Comparison of ENCODE assay signal across 21 mouse cellular contexts in genomic region chr9:43178172-43178571, GRCm38 (mm10). TPM values are rescaled to one million over a fixed set of nuclear protein-coding genes. Genes with fewer than 3 reads are reported as not detected.
DNase-seq lines count a peak whose midpoint lies in the region; ATAC-seq and TF ChIP-seq lines count a peak whose summit lies in the region.
"Had no signal": no experiment of that assay in that cellular context is flagged by ENCODE, and none has a peak within 500 bp of the region (broad histone marks: within the 10 kb centered on the region; RNA-seq: fewer than 3 reads in every experiment).

No protein-coding gene starts in this region.

- no peaks in the 10 kb centered on the region for H3K27me3 ChIP-seq in intestine, postnatal 0 days (replicated peaks; ENCODE audit: control insufficient read depth, insufficient read depth, low read length)
- H3K27me3 ChIP-seq in intestine, embryonic 16.5 days (replicated peaks; ENCODE audit: control insufficient read depth, insufficient read depth, low read length): no peaks in the 10 kb centered on the region
- H3K27me3 ChIP-seq in liver, postnatal 0 days (ENCODE audit: insufficient read depth, low read length): no peaks in the 10 kb centered on the region
- H3K27me3 ChIP-seq in liver, embryonic 12.5 days (replicated peaks): peaks cover 7% of the 10 kb centered on the region; the same call in 1 of the 2 replicates
- H3K27me3 ChIP-seq in stomach, postnatal 0 days (ENCODE audit: control insufficient read depth, insufficient read depth, low read length): no peaks in the 10 kb centered on the region
- H3K27me3 ChIP-seq: embryonic facial prominence, embryonic 12.5 days; hindbrain, embryonic 13.5 days; stomach, embryonic 15.5 days had no signal

- 63% methylated on average over 7 of the region's 7 CpGs for WGBS in intestine, postnatal 0 days
- WGBS in intestine, embryonic 16.5 days: 59% methylated on average over 7 of the region's 7 CpGs
- WGBS in liver, postnatal 0 days (ENCODE audit: insufficient replicate concordance): 63% methylated on average over 7 of the region's 7 CpGs
- WGBS in liver, embryonic 12.5 days (ENCODE audit: insufficient replicate concordance): 44% methylated on average over 7 of the region's 7 CpGs
- 51% methylated on average over 7 of the region's 7 CpGs for WGBS in stomach, postnatal 0 days

- no peak overlapping the region for H3K4me3 ChIP-seq in intestine, postnatal 0 days (ENCODE audit: low read depth, low read length)
- no peak overlapping the region for H3K4me3 ChIP-seq in intestine, embryonic 16.5 days (ENCODE audit: low read length)
- no peak overlapping the region for H3K4me3 ChIP-seq in liver, postnatal 0 days (ENCODE audit: low read depth, low read length)
- H3K4me3 ChIP-seq in liver, embryonic 12.5 days: no peak overlapping the region
- H3K4me3 ChIP-seq in stomach, postnatal 0 days (ENCODE audit: low read depth, low read length): no peak overlapping the region
- H3K4me3 ChIP-seq: embryonic facial prominence, embryonic 12.5 days; erythroblast, embryonic 14.5 days; heart, embryonic 10.5 days; hindbrain, embryonic 13.5 days; liver, embryonic 15.5 days; stomach, embryonic 15.5 days had no signal

- 0 out of 2 replicates have a peak, but pooled peaks cover 3% of the 10 kb centered on the region for H3K4me1 ChIP-seq in intestine, postnatal 0 days (replicated peaks; ENCODE audit: control insufficient read depth, insufficient read depth, low read length)
- peaks cover 2% of the 10 kb centered on the region; the same call in 1 of the 2 replicates for H3K4me1 ChIP-seq in intestine, embryonic 16.5 days (ENCODE audit: control insufficient read depth, insufficient read depth, low read length)
- no peaks in the 10 kb centered on the region for H3K4me1 ChIP-seq in liver, postnatal 0 days (ENCODE audit: insufficient read depth)
- no peaks in the 10 kb centered on the region for H3K4me1 ChIP-seq in liver, embryonic 12.5 days
- H3K4me1 ChIP-seq in stomach, postnatal 0 days (replicated peaks; ENCODE audit: control insufficient read depth, insufficient read depth): no peaks in the 10 kb centered on the region
- H3K4me1 ChIP-seq: hindbrain, embryonic 13.5 days; liver, embryonic 15.5 days had no signal

- TF ChIP-seq EP300 in liver, postnatal 0 days (IDR thresholded peaks at IDR 0.05; ENCODE audit: low read depth): no peak
- TF ChIP-seq EP300 in stomach, postnatal 0 days (optimal IDR thresholded peaks at IDR 0.05): no peak

- no peak overlapping the region for H3K27ac ChIP-seq in intestine, postnatal 0 days (ENCODE audit: low read depth, low read length)
- no peak overlapping the region for H3K27ac ChIP-seq in intestine, embryonic 16.5 days (ENCODE audit: low read length)
- no peak overlapping the region for H3K27ac ChIP-seq in liver, postnatal 0 days (ENCODE audit: low read depth)
- H3K27ac ChIP-seq in liver, embryonic 12.5 days: no peak overlapping the region
- no peak overlapping the region for H3K27ac ChIP-seq in stomach, postnatal 0 days (replicated peaks)
- H3K27ac ChIP-seq: embryonic facial prominence, embryonic 12.5 days; heart, embryonic 10.5 days; hindbrain, embryonic 13.5 days; liver, embryonic 15.5 days; stomach, embryonic 15.5 days had no signal

- H3K9ac ChIP-seq in intestine, postnatal 0 days (ENCODE audit: low read depth, low read length): no peak overlapping the region
- no peak overlapping the region for H3K9ac ChIP-seq in intestine, embryonic 16.5 days (ENCODE audit: low read depth, low read length)
- no peak overlapping the region for H3K9ac ChIP-seq in liver, postnatal 0 days (replicated peaks)
- H3K9ac ChIP-seq in liver, embryonic 12.5 days: no peak overlapping the region
- no peak overlapping the region for H3K9ac ChIP-seq in stomach, postnatal 0 days (ENCODE audit: low read length)
- H3K9ac ChIP-seq: embryonic facial prominence, embryonic 12.5 days; hindbrain, embryonic 13.5 days; liver, embryonic 15.5 days; stomach, embryonic 15.5 days had no signal

- DNase-seq in embryo, embryonic 10 days (ENCODE audit: low spot score): peak; percentile 16
- no peak for DNase-seq in embryo, embryonic 9.5 days (ENCODE audit: extremely low spot score)
- no peak for DNase-seq in liver, postnatal 0 days
- no peak for DNase-seq in stomach, postnatal 0 days (ENCODE audit: low spot score)
- DNase-seq in thymus, postnatal 4 days: no peak
- DNase-seq: cerebellum, adult 2 months; cerebellum, postnatal 36 days; gastrocnemius, postnatal 36 days; kidney, postnatal 36 days; thymus, adult 2 months had no signal

- no peaks in the 10 kb centered on the region for H3K9me3 ChIP-seq in intestine, postnatal 0 days (ENCODE audit: control insufficient read depth)
- H3K9me3 ChIP-seq in intestine, embryonic 16.5 days (ENCODE audit: control insufficient read depth, low read length): no peaks in the 10 kb centered on the region
- no peaks in the 10 kb centered on the region for H3K9me3 ChIP-seq in liver, postnatal 0 days (ENCODE audit: low read length)
- no peaks in the 10 kb centered on the region for H3K9me3 ChIP-seq in liver, embryonic 12.5 days (replicated peaks)
- H3K9me3 ChIP-seq in stomach, postnatal 0 days (ENCODE audit: control insufficient read depth, low read length): no peaks in the 10 kb centered on the region
- H3K9me3 ChIP-seq: embryonic facial prominence, embryonic 12.5 days; heart, embryonic 10.5 days; hindbrain, embryonic 13.5 days; liver, embryonic 15.5 days; stomach, embryonic 15.5 days had no signal

- no peak for ATAC-seq in intestine, postnatal 0 days
- ATAC-seq in intestine, embryonic 16.5 days: no peak
- ATAC-seq in liver, postnatal 0 days: no peak
- no peak for ATAC-seq in liver, embryonic 12.5 days
- ATAC-seq in stomach, postnatal 0 days (ENCODE audit: low FRiP score, low TSS enrichment): no peak
- ATAC-seq: forebrain, embryonic 14.5 days; midbrain, embryonic 16.5 days had no signal

- H3K36me3 ChIP-seq in intestine, postnatal 0 days (ENCODE audit: control insufficient read depth, insufficient read depth): no peaks in the 10 kb centered on the region
- no peaks in the 10 kb centered on the region for H3K36me3 ChIP-seq in intestine, embryonic 16.5 days (ENCODE audit: control insufficient read depth, insufficient read depth, low read length)
- H3K36me3 ChIP-seq in liver, postnatal 0 days (replicated peaks; ENCODE audit: insufficient read depth, low read length): no peaks in the 10 kb centered on the region
- no peaks in the 10 kb centered on the region for H3K36me3 ChIP-seq in liver, embryonic 12.5 days
- no peaks in the 10 kb centered on the region for H3K36me3 ChIP-seq in stomach, postnatal 0 days (ENCODE audit: control insufficient read depth, insufficient read depth, low read length)
- H3K36me3 ChIP-seq: embryonic facial prominence, embryonic 12.5 days; heart, embryonic 10.5 days; hindbrain, embryonic 13.5 days; liver, embryonic 15.5 days; stomach, embryonic 15.5 days had no signal

- H3K4me2 ChIP-seq in intestine, postnatal 0 days (replicated peaks; ENCODE audit: low read depth): no peak overlapping the region
- no peak overlapping the region for H3K4me2 ChIP-seq in intestine, embryonic 16.5 days (ENCODE audit: low read depth, low read length)
- H3K4me2 ChIP-seq in liver, postnatal 0 days (ENCODE audit: low read depth, low read length): no peak overlapping the region
- no peak overlapping the region for H3K4me2 ChIP-seq in liver, embryonic 12.5 days
- H3K4me2 ChIP-seq in stomach, postnatal 0 days (replicated peaks; ENCODE audit: low read depth): no peak overlapping the region
- H3K4me2 ChIP-seq: embryonic facial prominence, embryonic 12.5 days; hindbrain, embryonic 13.5 days; liver, embryonic 15.5 days; stomach, embryonic 15.5 days had no signal

- peak; percentile 54 for TF ChIP-seq CTCF in intestine, postnatal 0 days (IDR thresholded peaks at IDR 0.05; ENCODE audit: low read depth)
- TF ChIP-seq CTCF in liver, postnatal 0 days (IDR thresholded peaks at IDR 0.05; ENCODE audit: low read depth): peak; percentile 32; the same call in 1 of the 2 replicates
- TF ChIP-seq CTCF in stomach, postnatal 0 days (IDR thresholded peaks at IDR 0.05; ENCODE audit: low read depth): peak; percentile 54

RNA-seq across cellular contexts. Expression of gene Pou2f3, which starts 32.0 kb away (rescaled TPM):
- 0.18 TPM in 2 replicates for polyA plus RNA-seq in intestine, postnatal 0 days (2015; fragmentation: Nextera tagmentation; extraction: Ambion mirVana)
- 0.24 and 0.34 TPM in 2 replicates for polyA plus RNA-seq in intestine, embryonic 16.5 days (2015; fragmentation: Nextera tagmentation; extraction: Ambion mirVana)
- 0.05 TPM in 1 of 2 replicates, not detected in the other for polyA plus RNA-seq in liver, postnatal 0 days (2015; fragmentation: Nextera tagmentation; extraction: Ambion mirVana)
- not detected in 2 replicates for polyA plus RNA-seq in liver, embryonic 12.5 days (2016; fragmentation: Nextera tagmentation; extraction: Ambion mirVana)
- polyA plus RNA-seq in stomach, postnatal 0 days (2015; fragmentation: Nextera tagmentation; extraction: Ambion mirVana): 1.7 and 2.5 TPM in 2 replicates
- polyA plus RNA-seq: erythroblast, embryonic 14.5 days; forebrain, embryonic 14.5 days; hindbrain, embryonic 13.5 days; liver, embryonic 15.5 days; midbrain, embryonic 16.5 days had no signal
